Mouse (Mus musculus) urinary bladder, postnatal 14 days (tissue): ENCODE data around the gene Gng7.
A peak's percentile ranks its signal among the peaks of the same experiment; 100 is the strongest.

Source experiments
- DNase-seq: peaks from one replicate; pipeline ENCODE4 v3.0.0; 2021; ENCODE audit warnings: low spot score

Gng7 gene

GRCm38 (mm10) chr10:81025639-81026275 lies 11.0 kb upstream of the Gng7 start, which contains the start of gene Diras1:
TSS of gene Diras1 (minus strand) at chr10:81025662.
- no peak for DNase-seq

GRCm38 (mm10) chr10:81025047-81025621 lies 10.4 kb upstream of the Gng7 start:
- no peak for DNase-seq

GRCm38 (mm10) chr10:81024346-81024937 lies 9.7 kb upstream of the Gng7 start:
- DNase-seq: no peak

- no peak for DNase-seq
These were observed 8.0 kb upstream of the Gng7 start for GRCm38 (mm10) chr10:81022744-81023143.

GRCm38 (mm10) chr10:81021547-81022110 lies 6.9 kb upstream of the Gng7 start:
- DNase-seq: no peak

- no peak for DNase-seq
These were observed 5.5 kb upstream of the Gng7 start for GRCm38 (mm10) chr10:81020207-81020606.

- no peak for DNase-seq
These were observed 4.9 kb upstream of the Gng7 start for GRCm38 (mm10) chr10:81019687-81020086.

GRCm38 (mm10) chr10:81018326-81018725 lies 3.6 kb upstream of the Gng7 start:
- peak; percentile 47 for DNase-seq

GRCm38 (mm10) chr10:81016645-81017044 lies 1.9 kb upstream of the Gng7 start:
- DNase-seq: peak; percentile 52

GRCm38 (mm10) chr10:81015666-81016065 lies 921 bp upstream of the Gng7 start:
- DNase-seq: no peak

GRCm38 (mm10) chr10:81010851-81011250 lies 3.9 kb downstream of the Gng7 start:
- no peak for DNase-seq

- no peak for DNase-seq
These were observed 7.5 kb downstream of the Gng7 start for GRCm38 (mm10) chr10:81007240-81007639.

- no peak for DNase-seq
These were observed 8.6 kb downstream of the Gng7 start for GRCm38 (mm10) chr10:81006005-81006677.

- DNase-seq: no peak
These were observed 13.6 kb downstream of the Gng7 start for GRCm38 (mm10) chr10:81001161-81001560.

GRCm38 (mm10) chr10:81000197-81001062 lies 14.3 kb downstream of the Gng7 start:
- DNase-seq: no peak

GRCm38 (mm10) chr10:80999362-81000196 lies 15.2 kb downstream of the Gng7 start:
- peak; percentile 83 for DNase-seq

- peak; percentile 50 for DNase-seq
These were observed 16.0 kb downstream of the Gng7 start for GRCm38 (mm10) chr10:80998778-80999177.

- no peak for DNase-seq
These were observed 16.7 kb downstream of the Gng7 start for GRCm38 (mm10) chr10:80998021-80998420.

- no peak for DNase-seq
These were observed 17.4 kb downstream of the Gng7 start for GRCm38 (mm10) chr10:80997332-80997731.

GRCm38 (mm10) chr10:80996501-80996900 lies 18.2 kb downstream of the Gng7 start:
- no peak for DNase-seq
